Mouse (Mus musculus) ZHBTc4 (cell line): ENCODE results near the gene Brms1.
A peak's percentile ranks its signal among the peaks of the same experiment; 100 is the strongest.

Experiments used
- DNase-seq: peaks from one replicate; pipeline ENCODE4 v3.0.0-alpha.2; 2011; ENCODE audit warnings: low read depth, low spot score

The Brms1 gene

GRCm38 (mm10) chr19:5087884-5088728 lies 47.0 kb downstream of the Brms1 start, which contains the start of gene Yif1a:
Yif1a (plus strand) TSS chr19:5088538.
- DNase-seq, result peak; percentile 99

- DNase-seq, result no peak
These were observed 48.2 kb downstream of the Brms1 start for GRCm38 (mm10) chr19:5089324-5089723.

GRCm38 (mm10) chr19:5092083-5092482 lies 50.9 kb downstream of the Brms1 start:
- DNase-seq, result no peak

GRCm38 (mm10) chr19:5093481-5094242 lies 52.5 kb downstream of the Brms1 start:
- no peak for DNase-seq

GRCm38 (mm10) chr19:5094243-5094632 lies 53.1 kb downstream of the Brms1 start:
- DNase-seq, result peak; percentile 97

GRCm38 (mm10) chr19:5094746-5095417 lies 53.7 kb downstream of the Brms1 start:
- no peak for DNase-seq

GRCm38 (mm10) chr19:5095887-5096474 lies 54.8 kb downstream of the Brms1 start:
- DNase-seq, result no peak

- DNase-seq, result no peak
These were observed 56.6 kb downstream of the Brms1 start for GRCm38 (mm10) chr19:5097521-5098362.

GRCm38 (mm10) chr19:5098363-5099143 lies 57.4 kb downstream of the Brms1 start, which contains the start of gene Cnih2:
Cnih2 (minus strand) TSS chr19:5098521.
- DNase-seq, result peak; percentile 69
